Mouse (Mus musculus): ENCODE data around the gene Acrbp. TPM values are rescaled to one million over a fixed set of nuclear protein-coding genes. Genes with fewer than 3 reads are reported as not detected.
A peak's percentile ranks its signal among the peaks of the same experiment; 100 is the strongest.

The Acrbp gene
- polyA plus RNA-seq, 1 experiment from 2014 or later: 4.5 TPM

- no peaks in the 10 kb centered on the region for H3K4me1 ChIP-seq (ENCODE audit: control insufficient read depth, low read depth, low read length)
- peaks cover 46% of the 10 kb centered on the region for H3K36me3 ChIP-seq (ENCODE audit: control insufficient read depth, insufficient read depth)
- ATAC-seq (ENCODE audit: low read depth): no peak
- H3K9me3 ChIP-seq (replicated peaks; ENCODE audit: control insufficient read depth, low read length): no peaks in the 10 kb centered on the region
- no peaks in the 10 kb centered on the region for H3K27me3 ChIP-seq (ENCODE audit: control insufficient read depth, insufficient read depth, low read depth, low read length)
- no peak overlapping the region for H3K9ac ChIP-seq (ENCODE audit: low read depth, low read length)
- no peak overlapping the region for H3K4me3 ChIP-seq (ENCODE audit: low read depth, low read length)
- no peak overlapping the region for H3K27ac ChIP-seq (ENCODE audit: low read length)
- H3K4me2 ChIP-seq (ENCODE audit: low read depth, low read length): no peak overlapping the region
- 89% methylated on average over 16 of the region's 16 CpGs for WGBS (ENCODE audit: insufficient replicate concordance)
Observed at GRCm38 (mm10) chr6:125031604-125032003, 17.9 kb upstream of the Acrbp start.

GRCm38 (mm10) chr6:125038666-125039065 is 10.8 kb upstream of the Acrbp start:
- no peaks in the 10 kb centered on the region for H3K27me3 ChIP-seq (ENCODE audit: control insufficient read depth, insufficient read depth, low read depth, low read length)
- H3K27ac ChIP-seq (ENCODE audit: low read length): no peak overlapping the region; the same call in 1 of the 2 replicates
- 85% methylated on average over 4 of the region's 4 CpGs for WGBS (ENCODE audit: insufficient replicate concordance)
- no peak for ATAC-seq (ENCODE audit: low read depth)
- H3K9ac ChIP-seq (ENCODE audit: low read depth, low read length): no peak overlapping the region
- H3K4me2 ChIP-seq (ENCODE audit: low read depth, low read length): peak overlapping the region; percentile 79
- H3K9me3 ChIP-seq (replicated peaks; ENCODE audit: control insufficient read depth, low read length): no peaks in the 10 kb centered on the region
- peaks cover 21% of the 10 kb centered on the region for H3K4me1 ChIP-seq (ENCODE audit: control insufficient read depth, low read depth, low read length)
- peak overlapping the region; percentile 73; the same call in 1 of the 2 replicates for H3K4me3 ChIP-seq (ENCODE audit: low read depth, low read length)
- H3K36me3 ChIP-seq (ENCODE audit: control insufficient read depth, insufficient read depth): peaks cover 18% of the 10 kb centered on the region

- no peaks in the 10 kb centered on the region for H3K9me3 ChIP-seq (replicated peaks; ENCODE audit: control insufficient read depth, low read length)
- H3K9ac ChIP-seq (ENCODE audit: low read depth, low read length): peak overlapping the region; percentile 51
- H3K36me3 ChIP-seq (ENCODE audit: control insufficient read depth, insufficient read depth): peaks cover 17% of the 10 kb centered on the region
- H3K4me2 ChIP-seq (ENCODE audit: low read depth, low read length): peak overlapping the region; percentile 79
- peaks cover 21% of the 10 kb centered on the region for H3K4me1 ChIP-seq (ENCODE audit: control insufficient read depth, low read depth, low read length)
- no peaks in the 10 kb centered on the region for H3K27me3 ChIP-seq (ENCODE audit: control insufficient read depth, insufficient read depth, low read depth, low read length)
- peak overlapping the region; percentile 73 for H3K4me3 ChIP-seq (ENCODE audit: low read depth, low read length)
- peak overlapping the region; percentile 76 for H3K27ac ChIP-seq (ENCODE audit: low read length)
- 3% methylated on average over 8 of the region's 8 CpGs for WGBS (ENCODE audit: insufficient replicate concordance)
- ATAC-seq (ENCODE audit: low read depth): no peak
Observed at GRCm38 (mm10) chr6:125039131-125039530, 10.4 kb upstream of the Acrbp start.

- Histone ChIP-seq H3K4me3 (ENCODE audit: low read depth, low read length) (peak within 1 kb of the TSS; percentile 73), H3K9me3 (replicated peaks; ENCODE audit: control insufficient read depth, low read length) (no peaks in the 10 kb centered on the region), H3K4me1 (ENCODE audit: control insufficient read depth, low read depth, low read length) (peaks cover 21% of the 10 kb centered on the region), H3K36me3 (ENCODE audit: control insufficient read depth, insufficient read depth) (peaks cover 19% of the 10 kb centered on the region), H3K9ac (ENCODE audit: low read depth, low read length) (peak within 1 kb of the TSS; percentile 51), H3K4me2 (ENCODE audit: low read depth, low read length) (peak within 1 kb of the TSS; percentile 79), H3K27me3 (ENCODE audit: control insufficient read depth, insufficient read depth, low read depth, low read length) (no peaks in the 10 kb centered on the region), H3K27ac (ENCODE audit: low read length) (peak within 1 kb of the TSS; percentile 76)
- under 1% methylated on average over 26 of the region's 26 CpGs for WGBS (ENCODE audit: insufficient replicate concordance)
- ATAC-seq (ENCODE audit: low read depth): peak; percentile 95
Observed at GRCm38 (mm10) chr6:125039533-125040153, 9.8 kb upstream of the Acrbp start, which contains the start of gene Ing4. Ing4 (plus strand) TSS chr6:125039760.

- peaks cover 21% of the 10 kb centered on the region for H3K4me1 ChIP-seq (ENCODE audit: control insufficient read depth, low read depth, low read length)
- 4% methylated on average over 7 of the region's 7 CpGs for WGBS (ENCODE audit: insufficient replicate concordance)
- no peak for ATAC-seq (ENCODE audit: low read depth)
- no peaks in the 10 kb centered on the region for H3K9me3 ChIP-seq (replicated peaks; ENCODE audit: control insufficient read depth, low read length)
- no peaks in the 10 kb centered on the region for H3K27me3 ChIP-seq (ENCODE audit: control insufficient read depth, insufficient read depth, low read depth, low read length)
- peak overlapping the region; percentile 79 for H3K4me2 ChIP-seq (ENCODE audit: low read depth, low read length)
- H3K9ac ChIP-seq (ENCODE audit: low read depth, low read length): peak overlapping the region; percentile 35
- H3K27ac ChIP-seq (ENCODE audit: low read length): peak overlapping the region; percentile 76
- H3K4me3 ChIP-seq (ENCODE audit: low read depth, low read length): peak overlapping the region; percentile 73
- H3K36me3 ChIP-seq (ENCODE audit: control insufficient read depth, insufficient read depth): peaks cover 18% of the 10 kb centered on the region
Observed at GRCm38 (mm10) chr6:125040221-125040620, 9.3 kb upstream of the Acrbp start.

- WGBS (ENCODE audit: insufficient replicate concordance): 49% methylated on average over 7 of the region's 7 CpGs
- Histone ChIP-seq H3K4me2 (ENCODE audit: low read depth, low read length) (no peak overlapping the region), H3K27me3 (ENCODE audit: control insufficient read depth, insufficient read depth, low read depth, low read length) (no peaks in the 10 kb centered on the region), H3K4me3 (ENCODE audit: low read depth, low read length) (no peak overlapping the region), H3K36me3 (ENCODE audit: control insufficient read depth, insufficient read depth) (peaks cover 13% of the 10 kb centered on the region; the same call in 1 of the 2 replicates), H3K4me1 (ENCODE audit: control insufficient read depth, low read depth, low read length) (peaks cover 21% of the 10 kb centered on the region), H3K9me3 (replicated peaks; ENCODE audit: control insufficient read depth, low read length) (no peaks in the 10 kb centered on the region), H3K27ac (ENCODE audit: low read length) (peak overlapping the region; percentile 40), H3K9ac (ENCODE audit: low read depth, low read length) (no peak overlapping the region)
- ATAC-seq (ENCODE audit: low read depth): no peak
Observed at GRCm38 (mm10) chr6:125041047-125041446, 8.4 kb upstream of the Acrbp start.

- H3K4me2 ChIP-seq (ENCODE audit: low read depth, low read length): no peak overlapping the region; the same call in 1 of the 2 replicates
- ATAC-seq (ENCODE audit: low read depth): no peak
- no peaks in the 10 kb centered on the region for H3K27me3 ChIP-seq (ENCODE audit: control insufficient read depth, insufficient read depth, low read depth, low read length)
- no peak overlapping the region for H3K9ac ChIP-seq (ENCODE audit: low read depth, low read length)
- no peak overlapping the region for H3K4me3 ChIP-seq (ENCODE audit: low read depth, low read length)
- 60% methylated on average over 7 of the region's 7 CpGs for WGBS (ENCODE audit: insufficient replicate concordance)
- peaks cover 21% of the 10 kb centered on the region for H3K4me1 ChIP-seq (ENCODE audit: control insufficient read depth, low read depth, low read length)
- H3K36me3 ChIP-seq (ENCODE audit: control insufficient read depth, insufficient read depth): peaks cover 15% of the 10 kb centered on the region; the same call in 1 of the 2 replicates
- no peaks in the 10 kb centered on the region for H3K9me3 ChIP-seq (replicated peaks; ENCODE audit: control insufficient read depth, low read length)
- H3K27ac ChIP-seq (ENCODE audit: low read length): no peak overlapping the region
Observed at GRCm38 (mm10) chr6:125042081-125042480, 7.4 kb upstream of the Acrbp start.

- peaks cover 28% of the 10 kb centered on the region for H3K36me3 ChIP-seq (ENCODE audit: control insufficient read depth, insufficient read depth)
- no peak overlapping the region for H3K4me3 ChIP-seq (ENCODE audit: low read depth, low read length)
- ATAC-seq (ENCODE audit: low read depth): no peak
- H3K27me3 ChIP-seq (ENCODE audit: control insufficient read depth, insufficient read depth, low read depth, low read length): no peaks in the 10 kb centered on the region
- H3K27ac ChIP-seq (ENCODE audit: low read length): no peak overlapping the region
- H3K4me2 ChIP-seq (ENCODE audit: low read depth, low read length): no peak overlapping the region
- WGBS (ENCODE audit: insufficient replicate concordance): 33% methylated on average over 5 of the region's 5 CpGs
- no peak overlapping the region for H3K9ac ChIP-seq (ENCODE audit: low read depth, low read length)
- H3K4me1 ChIP-seq (ENCODE audit: control insufficient read depth, low read depth, low read length): peaks cover 5% of the 10 kb centered on the region
- no peaks in the 10 kb centered on the region for H3K9me3 ChIP-seq (replicated peaks; ENCODE audit: control insufficient read depth, low read length)
Observed at GRCm38 (mm10) chr6:125046691-125047090, 2.8 kb upstream of the Acrbp start.

- H3K4me1 ChIP-seq (ENCODE audit: control insufficient read depth, low read depth, low read length): no peaks in the 10 kb centered on the region; the same call in 1 of the 2 replicates
- no peaks in the 10 kb centered on the region for H3K27me3 ChIP-seq (ENCODE audit: control insufficient read depth, insufficient read depth, low read depth, low read length)
- no peak for ATAC-seq (ENCODE audit: low read depth)
- H3K9me3 ChIP-seq (replicated peaks; ENCODE audit: control insufficient read depth, low read length): no peaks in the 10 kb centered on the region
- H3K9ac ChIP-seq (ENCODE audit: low read depth, low read length): no peak overlapping the region
- peaks cover 14% of the 10 kb centered on the region for H3K36me3 ChIP-seq (ENCODE audit: control insufficient read depth, insufficient read depth)
- no peak overlapping the region for H3K27ac ChIP-seq (ENCODE audit: low read length)
- 65% methylated on average over 5 of the region's 5 CpGs for WGBS (ENCODE audit: insufficient replicate concordance)
- H3K4me3 ChIP-seq (ENCODE audit: low read depth, low read length): no peak overlapping the region
- no peak overlapping the region for H3K4me2 ChIP-seq (ENCODE audit: low read depth, low read length)
Observed at GRCm38 (mm10) chr6:125051237-125051636, 1.7 kb downstream of the Acrbp start.

Data from liver, embryonic 16.5 days (tissue).